10 mouse cellular contexts compared by ENCODE assay signal in the genomic region with DNA sequence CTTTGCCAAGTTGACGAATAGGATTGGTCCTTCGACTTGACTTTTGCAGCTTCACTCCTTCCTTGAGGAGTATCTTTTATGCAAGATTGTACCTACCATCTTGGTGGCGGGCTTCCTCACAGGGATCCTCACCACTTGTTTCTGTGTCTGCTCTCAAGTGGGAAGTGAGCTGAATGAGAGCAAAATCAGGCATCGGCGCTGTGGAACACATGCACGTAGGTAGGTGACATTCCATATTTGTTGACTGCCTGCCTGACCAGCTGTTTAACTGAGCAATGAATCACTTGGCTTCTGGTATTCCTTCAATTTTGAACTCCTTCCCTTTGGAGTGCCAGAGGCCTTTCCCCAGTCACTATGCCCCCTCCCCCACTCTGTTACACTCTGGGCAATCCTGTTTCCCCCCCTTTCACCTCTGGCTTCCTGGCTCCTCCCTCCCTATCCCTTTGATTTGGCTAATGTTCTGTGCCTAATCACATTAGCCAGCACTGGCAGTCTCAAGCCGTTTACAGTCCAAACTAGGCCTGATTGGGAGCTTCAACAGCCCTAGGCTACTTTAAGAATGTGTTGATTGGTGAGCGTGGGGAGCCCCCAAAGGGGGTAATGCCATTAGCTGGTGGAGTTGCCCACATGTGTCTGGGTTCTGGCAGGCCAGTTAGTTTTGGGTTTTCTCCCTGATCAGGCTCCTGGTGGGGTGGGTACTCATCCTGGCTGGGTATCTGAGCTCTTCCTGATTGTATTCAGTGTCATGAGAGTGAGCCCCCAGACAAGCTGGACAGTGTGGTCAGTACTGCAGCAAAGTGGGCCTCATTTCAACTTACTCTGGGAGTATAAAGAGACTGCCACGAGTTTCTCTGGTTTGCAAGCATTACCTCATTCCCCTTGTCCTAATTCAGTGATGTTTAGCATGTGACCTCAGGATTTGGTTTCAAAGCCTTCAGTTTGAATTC.
DNase-seq lines count a peak whose midpoint lies in the region; ATAC-seq and TF ChIP-seq lines count a peak whose summit lies in the region.
"Had no signal": no experiment of that assay in that cellular context is flagged by ENCODE, and none has a peak within 500 bp of the region (broad histone marks: within the 10 kb centered on the region; RNA-seq: fewer than 3 reads in every experiment).

No protein-coding gene starts in this region.

- ATAC-seq in heart, embryonic 11.5 days (replicated peaks; ENCODE audit: insufficient number of reproducible peaks, low FRiP score, low TSS enrichment): no peak
- peak; percentile 85 for ATAC-seq in forebrain, embryonic 14.5 days

- no peaks in the 10 kb centered on the region for H3K36me3 ChIP-seq in heart, embryonic 10.5 days
- no peaks in the 10 kb centered on the region for H3K36me3 ChIP-seq in heart, embryonic 11.5 days (ENCODE audit: control insufficient read depth, insufficient read depth, low read length)
- no peaks in the 10 kb centered on the region for H3K36me3 ChIP-seq in forebrain, embryonic 14.5 days (ENCODE audit: control insufficient read depth, insufficient read depth, low read length)
- H3K36me3 ChIP-seq in midbrain, embryonic 10.5 days: no peaks in the 10 kb centered on the region

- H3K27me3 ChIP-seq in heart, embryonic 10.5 days (ENCODE audit: insufficient read depth, poor library complexity, severe bottlenecking): no peaks in the 10 kb centered on the region
- H3K27me3 ChIP-seq in heart, embryonic 11.5 days (ENCODE audit: control insufficient read depth, insufficient read depth, low read length): no peaks in the 10 kb centered on the region
- H3K27me3 ChIP-seq in forebrain, embryonic 14.5 days (replicated peaks; ENCODE audit: control insufficient read depth, insufficient read depth, low read length): no peaks in the 10 kb centered on the region
- H3K27me3 ChIP-seq in midbrain, embryonic 10.5 days (ENCODE audit: low read depth, poor library complexity, severe bottlenecking): peaks cover 4% of the 10 kb centered on the region; the same call in 1 of the 2 replicates
- H3K27me3 ChIP-seq: CH12.LX had no signal

- no peak for TF ChIP-seq POLR2A in brain, embryonic 14.5 days (IDR thresholded peaks at IDR 0.05; ENCODE audit: borderline replicate concordance, extremely low read depth, insufficient read depth, insufficient read length, poor library complexity, severe bottlenecking)

- intact Hi-C loops in gastrocnemius, adult 2 months (cut with DNase I): no loop called here

- H3K4me2 ChIP-seq in heart, embryonic 11.5 days: no peak overlapping the region
- H3K4me2 ChIP-seq in forebrain, embryonic 14.5 days (ENCODE audit: low read length): no peak overlapping the region

- no peak for TF ChIP-seq CTCF in brain, embryonic 14.5 days (IDR thresholded peaks at IDR 0.05; ENCODE audit: borderline replicate concordance, extremely low read depth, insufficient read depth, insufficient read length)
- no peak for TF ChIP-seq CTCF in gastrocnemius, adult 2 months (IDR thresholded peaks at IDR 0.05)

- 59% methylated on average over 9 of the region's 9 CpGs for WGBS in heart, embryonic 10.5 days
- WGBS in heart, embryonic 11.5 days (ENCODE audit: insufficient replicate concordance): 56% methylated on average over 9 of the region's 9 CpGs
- WGBS in forebrain, embryonic 14.5 days: 53% methylated on average over 9 of the region's 9 CpGs
- 58% methylated on average over 9 of the region's 9 CpGs for WGBS in midbrain, embryonic 10.5 days

- no peaks in the 10 kb centered on the region for H3K9me3 ChIP-seq in heart, embryonic 10.5 days
- no peaks in the 10 kb centered on the region for H3K9me3 ChIP-seq in heart, embryonic 11.5 days (replicated peaks; ENCODE audit: control insufficient read depth, low read length)
- H3K9me3 ChIP-seq in forebrain, embryonic 14.5 days (replicated peaks; ENCODE audit: control insufficient read depth, low read length): no peaks in the 10 kb centered on the region
- no peaks in the 10 kb centered on the region for H3K9me3 ChIP-seq in midbrain, embryonic 10.5 days (replicated peaks)

- no peak for DNase-seq in heart, embryonic 10.5 days (ENCODE audit: low spot score)
- DNase-seq in brain, embryonic 14.5 days (ENCODE audit: low read depth): peak; percentile 89
- peak; percentile 81 for DNase-seq in forebrain, embryonic 14.5 days (ENCODE audit: low spot score)
- peak; percentile 48 for DNase-seq in midbrain, embryonic 10.5 days (ENCODE audit: low spot score)
- no peak for DNase-seq in spleen, adult 12 weeks (ENCODE audit: low spot score)
- no peak for DNase-seq in ovary, adult 18-20 months (ENCODE audit: low spot score)
- no peak for DNase-seq in gastrocnemius, adult 2 months
- DNase-seq: gastrocnemius, postnatal 36 days had no signal

- H3K27ac ChIP-seq in heart, embryonic 10.5 days: 0 out of 2 replicates have a peak overlapping the region, but pooled peaks have one; percentile 16
- H3K27ac ChIP-seq in heart, embryonic 11.5 days (ENCODE audit: low read depth, low read length): no peak overlapping the region
- peak overlapping the region; percentile 35; the same call in 1 of the 2 replicates for H3K27ac ChIP-seq in forebrain, embryonic 14.5 days (ENCODE audit: low read depth, low read length)
- peak overlapping the region; percentile 66 for H3K27ac ChIP-seq in midbrain, embryonic 10.5 days (replicated peaks)
- H3K27ac ChIP-seq in gastrocnemius, adult 2 months: no peak overlapping the region

- H3K9ac ChIP-seq in heart, embryonic 11.5 days (ENCODE audit: low read depth, low read length): no peak overlapping the region
- no peak overlapping the region for H3K9ac ChIP-seq in forebrain, embryonic 14.5 days (ENCODE audit: low read length)

- peaks cover 20% of the 10 kb centered on the region for H3K4me1 ChIP-seq in heart, embryonic 10.5 days
- no peaks in the 10 kb centered on the region for H3K4me1 ChIP-seq in heart, embryonic 11.5 days (ENCODE audit: control insufficient read depth, insufficient read depth, low read length)
- H3K4me1 ChIP-seq in forebrain, embryonic 14.5 days (ENCODE audit: control insufficient read depth, insufficient read depth, low read length): peaks cover 24% of the 10 kb centered on the region
- peaks cover 32% of the 10 kb centered on the region for H3K4me1 ChIP-seq in midbrain, embryonic 10.5 days

- no peak overlapping the region for H3K4me3 ChIP-seq in heart, embryonic 10.5 days
- H3K4me3 ChIP-seq in heart, embryonic 11.5 days (ENCODE audit: low read depth, low read length): no peak overlapping the region
- H3K4me3 ChIP-seq in forebrain, embryonic 14.5 days (ENCODE audit: low read depth, low read length): no peak overlapping the region
- H3K4me3 ChIP-seq in midbrain, embryonic 10.5 days: no peak overlapping the region
- H3K4me3 ChIP-seq in gastrocnemius, adult 2 months: no peak overlapping the region

Comparison
In these comparisons a context has a peak if more than half of its experiments do, and no peak if none do; other contexts are left out.
1. H3K27ac ChIP-seq: peak in heart, embryonic 10.5 days (single experiment), forebrain, embryonic 14.5 days (single experiment) and midbrain, embryonic 10.5 days (single experiment); none in heart, embryonic 11.5 days (single experiment) and gastrocnemius, adult 2 months (single experiment).
2. DNase-seq: peak in brain, embryonic 14.5 days (single experiment), forebrain, embryonic 14.5 days (single experiment) and midbrain, embryonic 10.5 days (single experiment); none in heart, embryonic 10.5 days (single experiment), spleen, adult 12 weeks (single experiment), ovary, adult 18-20 months (single experiment) and gastrocnemius, adult 2 months (single experiment).